Mouse (Mus musculus) thymus, adult 2 months (tissue): Measurements from ENCODE around the gene Sox11. TPM values are rescaled to one million over a fixed set of nuclear protein-coding genes. Genes with fewer than 3 reads are reported as not detected.

Experiments used
- DNase-seq: peaks from one replicate; pipeline ENCODE4 v3.0.0; 2021
- H3K27ac ChIP-seq: fragments of 200-500 bp; 2 replicates; pipeline ENCODE4 v1.5.1; 2012; ENCODE audit warnings: low read length, control low read depth; ENCODE audit not compliant: control insufficient read depth, insufficient read depth
- H3K27me3 ChIP-seq: fragments of 200-500 bp; 2 replicates; pipeline ENCODE4 v1.6.1; 2012; ENCODE audit warnings: mild to moderate bottlenecking, low read length, moderate library complexity, mixed read lengths; ENCODE audit not compliant: control insufficient read depth, insufficient read depth
- H3K36me3 ChIP-seq: fragments of 200-500 bp; 2 replicates; pipeline ENCODE4 v1.6.1; 2012; ENCODE audit warnings: mild to moderate bottlenecking, low read length, moderate library complexity; ENCODE audit not compliant: control insufficient read depth, insufficient read depth
- H3K4me1 ChIP-seq: fragments of 200-500 bp; replicated peaks from 2 replicates; pipeline ENCODE4 v1.6.1; 2012; ENCODE audit warnings: low read length; ENCODE audit not compliant: control insufficient read depth, insufficient read depth
- H3K4me3 ChIP-seq: fragments of 200-500 bp; 2 replicates; pipeline ENCODE4 v1.5.1; 2012; ENCODE audit warnings: mild to moderate bottlenecking, low read length, control low read depth, moderate library complexity; ENCODE audit not compliant: control insufficient read depth, insufficient read depth
- CTCF ChIP-seq: fragments of 200-500 bp; IDR thresholded peaks from 2 replicates; pipeline ENCODE4 v1.5.1; 2012; ENCODE audit warnings: mild to moderate bottlenecking, control low read depth, low read length, moderate library complexity, borderline replicate concordance; ENCODE audit not compliant: control insufficient read depth, poor library complexity, insufficient read depth; ENCODE audit errors: extremely low read depth
- POLR2A ChIP-seq: fragments of 200-500 bp; IDR thresholded peaks from 2 replicates; pipeline ENCODE4 v1.6.1; 2012; ENCODE audit warnings: mild to moderate bottlenecking, low read length, control low read depth, moderate library complexity; ENCODE audit not compliant: control insufficient read depth, poor library complexity, insufficient read depth; ENCODE audit errors: extremely low read depth
- WGBS: fragments of 180-500 bp; shearing (Covaris S2); methylation state at CpG from one replicate; pipeline ENCODE4 v1.1.7; 2018; 5-methylcytosine and 5-hydroxymethylcytosine counted together
- polyA plus RNA-seq: library from polyadenylated mRNA; depleted of rRNA; stranded (reverse); fragments of >200 nt; gene quantifications from 2 replicates; pipeline ENCODE4 v1.2.3, GENCODE M21; 2012

Sox11 gene
- polyA plus RNA-seq, 1 experiment, result 0.07 TPM

- 83% methylated on average over 3 of the region's 3 CpGs for WGBS
Measured at GRCm38 (mm10) chr12:27298721-27299120, 43.7 kb downstream of the Sox11 start.

GRCm38 (mm10) chr12:27294191-27294590 is 48.2 kb downstream of the Sox11 start:
- H3K4me3 ChIP-seq, result no peak overlapping the region
- H3K36me3 ChIP-seq, result no peaks in the 10 kb centered on the region
- H3K27ac ChIP-seq, result no peak overlapping the region
- DNase-seq, result no peak
- no peaks in the 10 kb centered on the region for H3K27me3 ChIP-seq
- whole genome bisulfite sequencing, result 62% methylated on average over 1 of the region's 1 CpGs
- H3K4me1 ChIP-seq, result no peaks in the 10 kb centered on the region
- TF ChIP-seq POLR2A (no peak), CTCF (no peak)

More at GRCm38 (mm10) chr12:27298721-27299120, 43.7 kb downstream of the Sox11 start:
- no peaks in the 10 kb centered on the region for H3K4me1 ChIP-seq
- H3K36me3 ChIP-seq, result no peaks in the 10 kb centered on the region
- H3K27ac ChIP-seq, result no peak overlapping the region
- H3K4me3 ChIP-seq, result no peak overlapping the region
- no peaks in the 10 kb centered on the region for H3K27me3 ChIP-seq
- TF ChIP-seq POLR2A (no peak), CTCF (no peak)
- DNase-seq, result no peak

GRCm38 (mm10) chr12:27293736-27294135 is 48.6 kb downstream of the Sox11 start:
- DNase-seq, result no peak
- Histone ChIP-seq H3K4me1 (no peaks in the 10 kb centered on the region), H3K36me3 (no peaks in the 10 kb centered on the region), H3K27me3 (no peaks in the 10 kb centered on the region), H3K27ac (no peak overlapping the region), H3K4me3 (no peak overlapping the region)
- 71% methylated on average over 10 of the region's 10 CpGs for WGBS
- no peak for TF ChIP-seq POLR2A
- no peak for TF ChIP-seq CTCF

GRCm38 (mm10) chr12:27293208-27293607 is 49.2 kb downstream of the Sox11 start:
- no peak for DNase-seq
- WGBS, result 78% methylated on average over 1 of the region's 1 CpGs
- Histone ChIP-seq H3K36me3 (no peaks in the 10 kb centered on the region), H3K27ac (no peak overlapping the region), H3K27me3 (no peaks in the 10 kb centered on the region), H3K4me3 (no peak overlapping the region), H3K4me1 (no peaks in the 10 kb centered on the region)
- TF ChIP-seq CTCF, result no peak
- TF ChIP-seq POLR2A, result no peak
